Mouse (Mus musculus) kidney, embryonic 16.5 days (tissue): ENCODE measurements around the gene Omt2b. TPM values are rescaled to one million over a fixed set of nuclear protein-coding genes. Genes with fewer than 3 reads are reported as not detected.
"Not testable (repeated sequence)": the region's sequence is repeated elsewhere in the genome, so short reads cannot be mapped to it uniquely, and the experiment has no call there.

Experiments
- ATAC-seq: fragments of 200-750 bp; cut with Nextera tagmentation; 2 replicates; pipeline ENCODE4 v1.8.0; 2017; ENCODE audit warnings: moderate TSS enrichment; ENCODE audit not compliant: low FRiP score, low TSS enrichment
- H3K27ac ChIP-seq: fragments of 300-500 bp; sonication (generic); 2 replicates; pipeline ENCODE4 v1.5.1; 2014; ENCODE audit warnings: low read length
- H3K27me3 ChIP-seq: fragments of 300-500 bp; sonication (generic); 2 replicates; pipeline ENCODE4 v1.6.1; 2014; ENCODE audit warnings: low read length, control low read depth, mixed read lengths; ENCODE audit not compliant: insufficient read depth
- H3K36me3 ChIP-seq: fragments of 300-500 bp; sonication (generic); 2 replicates; pipeline ENCODE4 v1.6.1; 2014; ENCODE audit warnings: low read length, control low read depth, mixed read lengths; ENCODE audit not compliant: insufficient read depth
- H3K4me1 ChIP-seq: fragments of 300-500 bp; sonication (generic); 2 replicates; pipeline ENCODE4 v1.6.1; 2014; ENCODE audit warnings: low read length, control low read depth, mixed read lengths; ENCODE audit not compliant: insufficient read depth
- H3K4me2 ChIP-seq: fragments of 300-500 bp; sonication (generic); replicated peaks from 2 replicates; pipeline ENCODE4 v1.6.1; 2014; ENCODE audit warnings: low read depth, low read length
- H3K4me3 ChIP-seq: fragments of 300-500 bp; sonication (generic); 2 replicates; pipeline ENCODE4 v1.5.1; 2014; ENCODE audit warnings: mild to moderate bottlenecking, low read length
- H3K9ac ChIP-seq: fragments of 300-500 bp; sonication (generic); replicated peaks from 2 replicates; pipeline ENCODE4 v1.6.1; 2014; ENCODE audit warnings: low read length
- H3K9me3 ChIP-seq: fragments of 300-500 bp; sonication (generic); 2 replicates; pipeline ENCODE4 v1.6.1; 2016; ENCODE audit warnings: low read length, control low read depth
- WGBS: fragments of 180-500 bp; shearing (Covaris S2); extraction: QIAGEN DNeasy Blood & Tissue Kit; methylation state at CpG from one replicate; pipeline ENCODE4 v1.1.7; 2014; 5-methylcytosine and 5-hydroxymethylcytosine counted together
- polyA plus RNA-seq: library from polyadenylated mRNA; unstranded; fragments of >200 nt; fragmentation: Nextera tagmentation; extraction: Ambion mirVana; gene quantifications from 2 replicates; pipeline ENCODE4 v1.2.1, GENCODE M21; 2015

The Omt2b gene
- polyA plus RNA-seq, 1 experiment from 2014 or later = not detected

- not testable (repeated sequence) for H3K36me3 ChIP-seq, H3K4me2 ChIP-seq, H3K4me3 ChIP-seq, H3K27me3 ChIP-seq, H3K9ac ChIP-seq, H3K4me1 ChIP-seq, H3K9me3 ChIP-seq, H3K27ac ChIP-seq, ATAC-seq
- 78% methylated on average over 2 of the region's 3 CpGs for WGBS
These were observed 19.3 kb upstream of the Omt2b start for GRCm38 (mm10) chr9:78308122-78308521.

DNA sequence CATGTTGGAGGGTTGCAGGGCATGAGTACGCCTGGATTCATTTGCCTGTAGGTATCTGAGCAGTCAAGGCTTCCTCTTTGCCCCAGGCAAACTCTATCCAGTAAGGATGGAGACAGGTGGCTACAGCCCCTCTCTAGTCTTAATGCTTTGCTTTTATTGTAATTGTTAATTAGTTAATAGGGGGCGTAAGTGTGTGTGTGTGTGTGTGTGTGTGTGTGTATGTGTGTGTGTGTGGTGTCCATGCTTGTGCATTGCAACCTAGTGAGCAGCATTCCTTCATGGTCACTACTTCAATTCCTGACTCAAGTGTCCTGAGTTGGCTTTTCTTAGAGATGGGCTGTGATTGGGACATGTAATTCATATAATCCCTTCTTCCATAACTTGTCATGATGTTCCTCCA, 12.7 kb upstream of the Omt2b start, which contains the start of gene Omt2a:
Gene Omt2a, minus strand, starts transcription at position 101 of the 400 bp plus-strand sequence.
- WGBS = 86% methylated on average over 2 of the region's 2 CpGs
- no peaks in the 10 kb centered on the region for H3K36me3 ChIP-seq
- H3K4me3 ChIP-seq = no peak within 1 kb of the TSS
- H3K4me1 ChIP-seq = no peaks in the 10 kb centered on the region
- no peaks in the 10 kb centered on the region for H3K9me3 ChIP-seq
- no peak within 1 kb of the TSS for H3K27ac ChIP-seq
- H3K27me3 ChIP-seq = no peaks in the 10 kb centered on the region
- no peak within 1 kb of the TSS for H3K4me2 ChIP-seq
- H3K9ac ChIP-seq = no peak within 1 kb of the TSS
- no peak for ATAC-seq

DNA sequence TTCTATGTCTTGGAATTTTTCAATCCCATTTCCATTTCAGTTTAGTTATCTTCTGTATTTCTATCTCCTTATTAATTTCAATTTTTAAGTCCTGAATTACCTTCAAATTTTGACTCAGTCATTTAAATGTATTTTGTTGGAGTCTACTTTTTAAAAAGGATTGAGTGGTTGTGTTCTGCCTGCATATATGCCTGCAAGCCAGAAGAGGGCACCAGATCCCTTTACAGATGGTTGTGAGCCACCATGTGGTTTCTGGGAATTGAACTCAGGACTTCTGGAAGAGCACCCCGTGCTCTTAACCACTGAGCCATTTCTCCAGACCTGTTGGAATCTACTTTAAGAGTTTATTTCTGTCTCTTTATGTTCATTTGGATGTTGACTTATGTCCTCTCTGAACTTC, 7.9 kb upstream of the Omt2b start:
- H3K4me2 ChIP-seq = no peak overlapping the region
- no peak overlapping the region for H3K4me3 ChIP-seq
- H3K9me3 ChIP-seq = no peaks in the 10 kb centered on the region
- 28% methylated on average over 1 of the region's 1 CpGs for WGBS
- H3K27ac ChIP-seq = no peak overlapping the region
- no peaks in the 10 kb centered on the region for H3K36me3 ChIP-seq
- H3K9ac ChIP-seq = no peak overlapping the region
- H3K27me3 ChIP-seq = no peaks in the 10 kb centered on the region
- no peak for ATAC-seq
- no peaks in the 10 kb centered on the region for H3K4me1 ChIP-seq

DNA sequence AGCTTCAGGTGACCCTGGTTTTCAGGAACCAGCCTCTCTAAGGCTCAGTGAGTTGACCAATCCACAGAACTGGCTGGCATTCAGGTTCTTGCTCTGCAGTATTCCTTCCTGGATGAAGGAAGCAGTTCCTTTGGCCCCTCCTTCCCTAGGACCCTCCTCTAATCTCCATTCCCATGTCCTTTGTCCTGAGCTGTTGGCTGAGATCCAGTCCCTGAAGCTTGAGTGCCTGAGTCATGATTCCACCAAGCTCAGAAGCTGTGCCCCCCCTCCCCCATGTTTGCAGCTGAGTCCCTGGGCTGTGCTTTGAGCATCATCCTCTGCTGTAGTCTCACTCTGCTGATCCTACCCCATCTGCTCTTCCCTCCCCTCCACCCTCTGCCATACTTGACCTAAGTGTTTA, 9.7 kb downstream of the Omt2b start:
- not testable (repeated sequence) for H3K4me3 ChIP-seq, H3K9me3 ChIP-seq, H3K4me1 ChIP-seq, H3K27me3 ChIP-seq, H3K9ac ChIP-seq, H3K4me2 ChIP-seq, H3K36me3 ChIP-seq, H3K27ac ChIP-seq
- ATAC-seq = peak; percentile 63

- 15% methylated on average over 8 of the region's 8 CpGs for WGBS
- not testable (repeated sequence) for H3K36me3 ChIP-seq, H3K9me3 ChIP-seq, ATAC-seq, H3K27me3 ChIP-seq, H3K4me3 ChIP-seq, H3K4me1 ChIP-seq, H3K27ac ChIP-seq, H3K9ac ChIP-seq, H3K4me2 ChIP-seq
These were observed 12.9 kb downstream of the Omt2b start for GRCm38 (mm10) chr9:78340324-78340723.

DNA sequence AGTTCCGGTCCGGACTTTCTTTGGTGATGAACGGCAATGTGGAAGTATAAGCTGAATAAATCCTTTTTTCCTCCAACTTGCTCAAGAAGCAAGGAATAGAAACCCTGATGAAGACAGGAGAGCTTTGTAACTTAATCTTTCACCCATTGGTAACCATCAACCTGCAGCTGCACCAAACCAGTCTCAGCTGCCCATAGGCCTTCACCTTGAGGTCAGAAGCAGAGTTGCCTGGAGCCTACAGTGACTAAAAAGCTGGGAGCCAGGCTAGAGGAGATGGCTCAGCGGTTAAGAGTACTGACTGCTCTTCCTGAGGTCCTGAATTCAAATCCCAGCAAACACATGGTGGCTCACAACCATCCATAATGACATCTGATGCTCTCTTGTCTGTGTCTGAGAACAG, 15.1 kb downstream of the Omt2b start:
- H3K4me2 ChIP-seq, H3K36me3 ChIP-seq, H3K9ac ChIP-seq, H3K4me1 ChIP-seq, H3K9me3 ChIP-seq, H3K4me3 ChIP-seq, H3K27me3 ChIP-seq: not testable (repeated sequence)
- WGBS = 81% methylated on average over 4 of the region's 4 CpGs
- ATAC-seq = peak; percentile 65; the same call in 1 of the 2 replicates
- H3K27ac ChIP-seq = peak overlapping the region; percentile 61; the same call in 1 of the 2 replicates

DNA sequence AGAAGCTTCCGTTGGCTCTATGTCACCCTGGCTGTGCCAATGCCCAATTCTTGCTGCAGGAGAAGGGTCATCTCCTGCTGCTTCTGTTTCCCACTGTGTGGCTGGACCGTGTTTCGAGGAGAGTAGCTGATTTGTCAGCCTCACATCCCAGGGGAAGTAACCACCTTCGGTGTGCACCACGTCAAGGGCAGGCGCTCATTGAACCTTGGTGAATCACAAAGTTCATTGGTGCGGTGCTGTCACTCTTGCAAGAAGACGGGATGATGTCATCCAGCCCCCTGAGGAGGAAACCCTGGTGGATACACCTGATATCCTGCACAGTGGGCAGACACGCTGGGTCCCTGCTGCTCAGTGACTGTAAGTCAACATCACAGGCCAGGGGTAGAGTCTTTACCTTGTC, 15.7 kb downstream of the Omt2b start:
- not testable (repeated sequence) for H3K36me3 ChIP-seq, H3K4me2 ChIP-seq

DNA sequence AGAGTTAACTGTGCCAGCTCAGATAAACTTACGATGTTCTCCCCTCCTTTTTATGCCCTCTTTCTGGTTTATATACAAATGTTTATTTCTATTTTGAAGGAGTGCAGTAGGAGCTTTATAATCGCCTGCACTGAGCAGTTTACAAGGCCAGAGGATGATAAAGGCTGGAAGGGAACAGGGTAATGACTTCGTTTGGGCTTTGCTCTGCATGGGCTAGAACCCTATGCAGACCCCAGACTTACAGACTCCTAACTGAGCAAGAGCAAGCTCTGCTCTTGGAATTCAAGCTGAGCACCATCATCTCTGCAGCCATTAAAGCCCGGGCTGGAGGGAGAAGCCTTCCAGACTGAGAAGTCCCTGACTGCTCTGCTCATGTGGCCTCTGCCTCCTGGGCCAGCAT, 17.8 kb downstream of the Omt2b start:
- H3K27ac ChIP-seq, H3K27me3 ChIP-seq, H3K4me1 ChIP-seq, H3K9me3 ChIP-seq, H3K4me2 ChIP-seq, H3K9ac ChIP-seq, ATAC-seq, H3K4me3 ChIP-seq, H3K36me3 ChIP-seq: not testable (repeated sequence)
- WGBS = 58% methylated on average over 4 of the region's 4 CpGs

More for the DNA sequence above, 15.7 kb downstream of the Omt2b start:
- not testable (repeated sequence) for H3K27ac ChIP-seq, H3K4me3 ChIP-seq, H3K27me3 ChIP-seq, H3K4me1 ChIP-seq, H3K9ac ChIP-seq, H3K9me3 ChIP-seq
- ATAC-seq = peak; percentile 53
- 64% methylated on average over 9 of the region's 9 CpGs for WGBS

DNA sequence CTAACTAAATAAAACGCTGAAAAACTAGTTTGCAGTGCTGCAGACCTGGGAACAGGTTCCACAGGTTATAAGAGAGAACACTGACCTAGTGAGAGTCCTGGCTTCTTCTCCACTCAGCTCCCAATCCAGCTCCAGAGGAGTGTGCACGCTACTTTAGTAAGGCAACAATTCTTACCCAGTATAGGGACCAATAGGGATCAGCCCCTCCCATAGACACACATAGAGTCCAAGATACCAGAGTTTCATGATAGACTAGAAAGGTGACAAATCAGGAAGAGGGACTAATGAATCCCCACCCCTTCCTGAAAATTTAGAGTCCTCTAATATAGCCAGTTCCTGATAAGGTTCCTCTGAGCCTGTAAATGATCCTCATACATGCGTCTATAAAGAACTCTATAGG, 19.6 kb downstream of the Omt2b start:
- Histone ChIP-seq H3K4me3 (no peak overlapping the region), H3K27ac (no peak overlapping the region), H3K9ac (no peak overlapping the region), H3K9me3 (no peaks in the 10 kb centered on the region), H3K4me2 (no peak overlapping the region), H3K27me3 (no peaks in the 10 kb centered on the region), H3K4me1 (no peaks in the 10 kb centered on the region), H3K36me3 (no peaks in the 10 kb centered on the region)
- WGBS = 66% methylated on average over 3 of the region's 3 CpGs
- no peak for ATAC-seq

DNA sequence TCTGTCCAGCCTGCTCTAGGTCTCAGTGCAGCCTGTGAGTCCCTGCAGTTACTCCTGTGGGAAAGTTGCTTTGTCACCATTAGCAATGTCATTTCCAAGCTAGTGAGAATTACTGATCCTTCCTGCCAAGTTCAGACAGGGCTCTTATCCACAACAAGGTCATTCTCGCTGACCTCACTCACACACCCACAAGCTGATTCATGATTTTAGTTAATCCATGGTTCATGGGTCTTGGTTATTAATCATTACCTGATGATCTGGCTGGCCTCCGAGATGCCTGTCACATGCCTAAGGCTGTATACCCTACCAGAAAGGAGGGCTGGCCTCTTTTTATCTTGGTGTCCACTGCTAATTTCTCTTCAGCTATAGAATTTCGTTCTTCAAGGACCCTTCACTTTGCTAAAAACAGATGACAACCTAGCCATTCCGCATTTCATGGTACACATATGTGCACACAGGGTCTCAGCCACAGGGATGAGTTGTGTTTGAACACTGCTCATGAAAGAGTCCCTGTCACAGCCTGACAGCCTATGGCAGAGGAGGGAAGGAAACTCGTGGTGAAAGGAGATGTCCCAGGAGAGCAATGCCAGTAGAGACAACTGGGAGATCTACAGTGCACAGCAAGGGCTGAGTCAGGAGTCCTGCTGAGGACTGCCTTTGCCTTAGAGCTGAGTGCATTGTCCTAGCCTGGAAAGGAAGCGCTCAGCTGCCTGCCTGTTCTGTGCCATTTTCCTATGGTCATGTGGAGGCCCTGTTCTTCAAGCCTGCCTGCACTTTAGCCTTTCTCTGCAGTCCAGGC, 21.0 kb downstream of the Omt2b start:
- H3K36me3 ChIP-seq, H3K9ac ChIP-seq, H3K9me3 ChIP-seq, H3K4me3 ChIP-seq, H3K27me3 ChIP-seq, H3K4me2 ChIP-seq, H3K4me1 ChIP-seq: not testable (repeated sequence)
- 49% methylated on average over 6 of the region's 6 CpGs for WGBS
- peak; percentile 55 for ATAC-seq
- peak overlapping the region; percentile 27; the same call in 1 of the 2 replicates for H3K27ac ChIP-seq
